Mouse (Mus musculus) spleen, embryonic (tissue): ENCODE measurements around the gene Naa35.

Experiments
- CTCF ChIA-PET: fragments of 350-600 bp; sonication (Branson Sonifier 250); formaldehyde crosslinking; loops from one replicate; lab custom pipeline; 2022; lab: Charles Lee

The Naa35 gene

DNA sequence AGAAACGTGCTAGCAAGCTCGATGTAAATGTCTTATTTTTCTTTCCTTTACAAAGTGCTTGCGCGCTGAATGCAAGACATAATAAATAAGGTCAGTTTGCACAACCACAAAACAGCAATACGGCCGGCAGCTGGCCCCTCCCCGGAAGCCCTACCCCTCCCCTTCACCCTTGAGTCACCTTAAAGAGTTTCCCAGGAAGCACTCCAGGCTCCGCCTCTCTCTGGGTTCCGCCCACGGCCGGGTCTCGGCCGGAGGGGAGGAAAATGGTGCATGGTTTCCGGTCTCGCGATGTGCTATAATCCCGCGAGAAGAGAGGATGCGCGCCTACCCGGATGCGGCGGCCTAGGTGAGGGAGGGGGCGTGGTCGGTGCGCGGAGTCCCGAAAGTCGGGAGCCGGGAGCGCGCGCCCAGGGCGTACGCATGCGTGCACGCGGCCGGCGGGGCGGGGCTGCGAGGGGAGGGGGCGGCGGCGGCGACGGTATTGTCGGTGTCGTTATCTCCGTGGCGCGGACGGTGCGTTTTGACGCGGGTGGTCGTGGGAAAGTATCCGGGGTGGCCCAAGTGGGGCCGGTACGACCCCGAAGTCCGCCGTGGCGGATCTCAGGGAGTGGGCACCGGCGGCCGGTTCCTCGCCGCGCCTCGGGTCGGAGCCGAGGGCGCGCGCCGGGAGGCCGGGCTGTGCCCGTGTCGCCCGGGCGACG is at the start of gene Naa35, which contains the start of gene Agtpbp1:
Gene Naa35, plus strand, starts transcription at position 313 of the 701 bp plus-strand sequence.
Gene Agtpbp1, minus strand, starts transcription at position 281 of the 701 bp plus-strand sequence.
- CTCF ChIA-PET = interaction anchor here (0.6 to 1.1 kb wide), 2 partner anchors 27 to 1489 kb away, joined by 3 to 4 read pairs; no protein-coding TSS in a partner anchor

DNA sequence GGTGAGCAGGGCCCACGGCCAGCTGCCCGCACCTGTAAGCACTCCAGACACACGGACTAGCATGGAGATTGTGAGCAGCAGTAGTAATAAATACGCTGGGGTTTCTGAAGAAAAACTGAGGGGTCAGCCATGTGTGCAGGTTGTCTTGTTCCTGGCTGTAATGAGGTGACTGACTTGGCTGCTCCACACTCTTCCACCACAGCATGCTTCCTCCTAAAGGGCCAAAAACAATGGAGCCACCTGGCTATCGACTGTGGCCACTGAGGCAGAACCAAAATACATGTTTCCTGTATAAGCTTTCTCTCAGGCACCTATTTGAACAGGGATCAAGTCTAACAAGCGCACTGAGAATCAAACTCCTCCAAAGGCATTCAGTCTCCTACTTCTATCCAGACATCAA is 49.3 kb upstream of the Naa35 start:
- CTCF ChIA-PET = interaction anchor here (0.6 kb wide), 1 partner anchor 61 kb away, joined by 5 read pairs; no protein-coding TSS in a partner anchor

DNA sequence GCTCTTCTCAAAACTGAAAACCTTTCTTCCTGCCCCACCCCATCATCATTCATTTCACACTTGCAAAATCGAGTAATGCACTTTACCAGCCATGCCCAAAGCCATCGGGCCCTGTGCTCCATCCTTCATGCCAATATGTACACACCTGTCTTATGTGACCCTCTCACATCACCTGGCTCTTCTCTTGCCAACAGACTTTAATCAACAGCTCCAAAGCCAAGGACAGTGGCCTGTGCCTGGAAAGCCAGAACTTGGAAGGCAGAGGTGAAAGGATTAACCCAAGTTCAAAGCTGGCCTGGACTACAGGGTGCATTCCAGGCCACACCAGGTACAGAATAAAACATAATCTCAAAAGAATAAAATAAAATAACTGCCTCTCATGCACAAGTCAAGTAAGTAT is 48.4 kb upstream of the Naa35 start:
- CTCF ChIA-PET = no interaction called here

DNA sequence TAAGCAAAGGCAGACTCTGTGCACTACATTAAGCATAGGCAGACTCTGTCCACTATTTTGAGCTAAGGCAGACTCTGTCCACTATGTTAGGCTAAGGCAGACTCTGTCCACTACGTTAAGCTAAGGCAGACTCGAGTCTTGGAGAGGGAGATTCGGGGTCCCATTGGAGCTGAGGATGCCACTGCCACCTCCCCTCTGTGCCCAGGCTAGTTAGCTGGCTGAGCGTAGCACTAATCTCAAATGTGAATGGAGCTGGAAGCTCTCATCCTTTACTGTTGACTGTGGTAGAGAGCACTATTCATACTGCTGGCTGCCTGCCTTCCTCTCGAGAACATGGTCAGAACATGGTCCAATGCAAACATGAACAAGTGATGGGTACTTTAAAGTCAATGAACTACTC is 46.4 kb upstream of the Naa35 start:
- CTCF ChIA-PET = interaction anchor here (0.7 kb wide), 1 partner anchor 41 kb away, joined by 8 read pairs; no protein-coding TSS in a partner anchor

DNA sequence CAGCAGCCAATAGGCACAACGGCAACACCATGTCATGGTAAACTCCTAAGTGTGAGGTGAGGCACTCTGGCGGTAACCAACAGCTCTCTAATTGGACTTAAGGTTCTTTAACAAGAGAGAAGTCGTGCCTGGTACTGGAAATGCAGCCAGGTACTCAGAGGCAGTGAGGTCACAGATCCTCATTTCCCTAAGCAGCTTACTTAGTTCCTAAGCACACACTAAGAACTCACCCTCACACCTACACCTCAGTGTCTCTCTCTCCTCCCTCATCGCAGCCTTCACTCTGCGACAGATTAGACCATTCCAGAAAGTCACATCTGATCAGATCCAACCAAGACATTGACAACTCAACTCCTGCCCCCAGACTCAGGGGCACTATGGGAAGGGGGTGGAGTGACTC is 45.0 kb upstream of the Naa35 start:
- CTCF ChIA-PET = no interaction called here

DNA sequence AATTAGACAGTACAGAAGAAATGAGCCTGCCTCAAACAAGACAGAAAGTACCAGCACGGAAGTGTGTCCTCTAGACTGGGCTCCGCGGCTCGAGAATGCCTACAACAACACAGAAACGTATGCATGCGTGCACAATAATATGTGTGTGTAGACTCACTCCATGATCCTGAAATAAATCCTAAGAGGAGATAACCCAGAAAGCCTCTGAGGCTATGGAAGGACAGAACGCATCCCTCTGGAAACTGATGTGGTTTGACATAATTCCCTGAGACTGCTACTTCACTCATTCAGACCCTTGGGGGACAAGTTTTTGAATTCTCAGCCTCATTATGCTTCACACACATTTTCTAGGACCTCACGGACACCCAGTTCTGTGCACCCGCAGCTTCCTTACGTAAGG is 42.6 kb upstream of the Naa35 start:
- CTCF ChIA-PET = no interaction called here

DNA sequence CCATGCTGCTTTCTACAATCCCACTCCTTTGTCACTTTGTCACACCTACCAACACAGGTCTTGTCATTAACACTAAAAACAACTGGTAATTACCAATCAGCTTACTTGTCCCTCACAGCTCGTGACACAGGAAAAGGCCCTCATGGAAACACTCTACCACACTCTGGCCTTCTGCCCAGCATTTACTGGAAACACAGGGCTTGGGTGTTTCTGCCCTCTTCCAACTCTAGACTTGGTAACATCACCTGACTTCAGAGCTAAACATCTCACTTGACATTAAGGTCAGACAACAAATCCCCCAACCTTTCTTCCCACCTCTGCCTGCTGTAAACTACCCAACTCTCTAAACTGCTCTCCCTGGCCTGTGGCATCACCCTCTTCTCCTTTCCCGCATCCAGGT is 38.0 kb upstream of the Naa35 start:
- CTCF ChIA-PET = interaction anchor here (0.6 kb wide), 1 partner anchor 1369 kb away, joined by 3 read pairs; no protein-coding TSS in a partner anchor

DNA sequence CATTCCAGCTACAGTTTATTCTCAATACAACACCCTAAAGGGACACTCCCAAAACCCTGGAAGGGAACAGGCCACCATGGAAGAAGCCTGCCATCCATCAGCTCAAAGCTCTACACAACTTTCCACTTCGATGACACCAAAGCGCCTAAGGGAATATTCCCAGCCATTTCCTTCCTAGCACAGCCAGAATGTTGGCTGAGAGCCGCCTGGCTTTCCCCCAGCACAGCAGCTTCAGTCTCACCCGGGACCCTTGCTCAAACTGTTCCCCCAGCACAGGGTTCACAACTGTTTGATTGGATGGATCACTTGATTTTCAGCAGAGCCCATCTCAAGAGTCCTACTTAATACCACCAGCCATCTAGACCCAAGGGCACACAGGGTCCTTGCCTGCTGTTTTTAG is 37.3 kb upstream of the Naa35 start:
- CTCF ChIA-PET = no interaction called here

DNA sequence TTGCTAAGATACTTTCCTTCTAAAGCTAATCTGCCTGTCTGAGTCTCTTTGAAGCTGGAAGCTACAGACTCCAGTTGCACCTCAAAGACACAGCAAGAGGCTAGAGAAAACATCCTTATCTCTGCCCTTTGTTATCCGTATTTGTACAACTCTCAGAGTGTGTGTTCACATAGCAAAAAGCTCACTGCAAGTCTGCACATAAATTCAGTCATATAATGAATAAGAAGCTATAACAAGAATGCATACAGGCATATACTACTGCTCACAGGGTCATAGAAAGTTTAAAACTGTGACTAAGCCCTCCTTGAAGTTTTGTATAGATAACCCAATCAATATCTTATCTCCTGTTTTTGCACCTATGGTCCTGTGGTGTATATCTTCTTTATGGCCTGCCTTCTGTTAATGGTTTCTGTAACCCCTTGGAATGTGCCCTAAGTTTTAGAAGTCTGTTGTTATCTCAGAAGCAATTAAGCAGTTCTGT is 35.7 kb upstream of the Naa35 start:
- CTCF ChIA-PET = no interaction called here

DNA sequence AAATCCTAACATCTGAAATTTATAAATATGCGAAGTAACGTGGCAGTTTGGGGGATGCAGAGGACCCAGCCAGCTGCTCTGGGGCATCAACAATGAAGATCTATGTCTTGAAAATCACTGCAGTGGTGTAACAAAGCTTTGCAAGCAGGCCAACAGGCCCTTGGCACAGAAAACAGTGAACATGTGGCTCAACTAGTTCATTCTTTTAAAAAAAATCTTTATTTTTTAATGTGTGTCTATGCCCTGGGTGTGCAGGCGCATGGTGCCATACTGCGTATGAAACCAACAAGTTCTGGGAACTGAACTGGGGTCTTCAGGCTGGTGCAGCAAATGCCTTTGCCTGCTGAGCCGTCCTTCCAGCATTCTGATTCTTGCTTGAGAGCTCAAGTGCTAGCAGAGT is 32.8 kb upstream of the Naa35 start:
- CTCF ChIA-PET = no interaction called here

DNA sequence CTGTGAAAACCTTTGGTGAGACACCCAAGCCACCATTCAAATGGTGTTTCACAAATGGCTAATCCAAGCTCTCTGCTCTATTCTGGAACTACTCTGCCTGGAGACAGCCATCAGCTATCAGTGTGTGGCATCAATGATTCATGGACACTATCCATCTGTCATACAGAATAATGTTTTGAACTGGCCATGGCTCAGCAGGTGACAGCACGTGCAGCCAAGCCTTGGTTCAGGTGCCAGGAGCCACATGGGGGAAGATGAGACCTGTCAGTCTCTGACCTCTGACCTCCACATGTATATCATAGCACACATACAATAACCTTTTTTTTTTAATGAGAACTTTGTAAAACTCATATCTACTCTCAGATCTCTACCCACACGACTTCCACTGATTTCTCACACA is 32.3 kb upstream of the Naa35 start:
- CTCF ChIA-PET = interaction anchor here (0.6 to 0.7 kb wide), 2 partner anchors 9 to 80 kb away, joined by 3 to 5 read pairs; no protein-coding TSS in a partner anchor

DNA sequence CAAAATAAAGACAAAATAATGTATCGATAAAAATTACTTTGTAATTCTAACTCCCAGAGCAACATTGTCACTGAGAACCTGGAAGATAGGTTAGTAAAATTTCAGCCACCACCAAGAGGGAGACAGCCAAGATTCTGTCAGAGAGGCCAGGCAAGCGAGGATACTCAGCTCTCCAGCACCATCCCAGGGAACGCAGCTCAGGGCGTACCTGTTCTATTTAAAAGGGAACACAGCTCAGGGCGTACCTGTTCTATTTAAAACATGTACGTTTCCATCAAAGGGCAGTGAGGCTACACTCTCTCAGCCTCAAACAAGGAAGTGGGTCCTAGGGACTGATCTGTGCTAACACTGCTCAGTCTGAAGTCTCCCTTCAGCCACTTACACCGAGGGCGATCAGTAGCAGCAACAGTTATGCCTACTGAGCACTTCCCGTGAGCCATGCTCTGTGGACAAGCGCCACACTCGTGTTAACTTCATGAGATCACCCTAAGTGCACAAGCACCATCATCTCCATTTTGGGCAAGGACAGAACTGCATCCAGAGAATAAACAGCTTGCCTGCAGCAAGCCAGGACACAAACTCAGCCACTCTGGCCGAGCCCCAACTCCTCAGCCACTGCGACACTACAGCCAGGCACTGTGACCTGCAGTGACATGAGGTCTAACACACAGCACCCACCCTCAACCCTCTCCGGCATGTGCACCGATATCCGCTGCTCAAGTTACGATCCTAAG is 30.1 kb upstream of the Naa35 start:
- CTCF ChIA-PET = no interaction called here

DNA sequence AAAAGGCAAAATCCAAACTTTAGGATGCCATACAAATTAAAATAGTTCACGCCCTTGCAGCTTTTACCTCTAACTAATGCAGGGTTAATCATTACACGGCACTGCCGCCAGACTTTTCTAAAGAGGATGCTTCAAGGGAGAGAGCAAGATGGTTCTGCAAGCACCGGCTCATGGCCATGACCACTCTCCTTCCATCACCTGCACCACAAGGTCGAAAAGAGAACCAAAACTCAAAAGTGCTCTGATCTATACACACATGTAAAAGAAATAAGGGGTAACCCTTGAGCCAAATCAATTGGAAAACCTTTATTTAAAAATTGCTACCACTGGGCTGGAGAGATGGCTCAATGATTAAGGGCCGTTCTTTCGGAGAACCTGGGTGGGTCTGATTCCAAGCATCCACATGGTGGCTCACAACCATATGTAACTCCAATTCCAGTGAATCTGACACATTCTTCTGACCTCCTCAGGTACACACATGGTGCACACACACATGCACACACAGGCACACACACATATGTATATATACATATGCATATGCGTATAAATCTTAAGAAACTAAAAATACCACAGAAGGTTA is 29.4 kb upstream of the Naa35 start:
- CTCF ChIA-PET = no interaction called here

DNA sequence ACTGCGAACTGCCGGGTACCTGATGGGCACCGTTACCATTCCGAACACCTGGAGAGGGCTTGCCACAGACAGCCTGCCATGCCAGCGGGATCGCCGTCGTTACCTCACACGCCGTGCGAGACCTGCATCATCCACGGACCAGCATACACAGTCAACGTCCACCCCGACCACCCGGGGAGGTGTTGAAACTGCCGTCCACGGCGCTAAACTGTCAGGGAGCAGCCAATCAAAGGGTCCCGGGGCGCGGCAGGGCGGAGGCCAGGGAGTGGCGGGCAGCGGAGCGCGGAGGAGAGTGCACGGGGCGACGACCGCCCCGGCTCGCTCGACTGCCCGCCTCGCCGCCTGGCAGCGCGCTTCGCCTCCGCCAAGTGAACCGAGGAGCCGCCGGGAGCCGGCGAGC is 28.4 kb upstream of the Naa35 start:
- CTCF ChIA-PET = no interaction called here

DNA sequence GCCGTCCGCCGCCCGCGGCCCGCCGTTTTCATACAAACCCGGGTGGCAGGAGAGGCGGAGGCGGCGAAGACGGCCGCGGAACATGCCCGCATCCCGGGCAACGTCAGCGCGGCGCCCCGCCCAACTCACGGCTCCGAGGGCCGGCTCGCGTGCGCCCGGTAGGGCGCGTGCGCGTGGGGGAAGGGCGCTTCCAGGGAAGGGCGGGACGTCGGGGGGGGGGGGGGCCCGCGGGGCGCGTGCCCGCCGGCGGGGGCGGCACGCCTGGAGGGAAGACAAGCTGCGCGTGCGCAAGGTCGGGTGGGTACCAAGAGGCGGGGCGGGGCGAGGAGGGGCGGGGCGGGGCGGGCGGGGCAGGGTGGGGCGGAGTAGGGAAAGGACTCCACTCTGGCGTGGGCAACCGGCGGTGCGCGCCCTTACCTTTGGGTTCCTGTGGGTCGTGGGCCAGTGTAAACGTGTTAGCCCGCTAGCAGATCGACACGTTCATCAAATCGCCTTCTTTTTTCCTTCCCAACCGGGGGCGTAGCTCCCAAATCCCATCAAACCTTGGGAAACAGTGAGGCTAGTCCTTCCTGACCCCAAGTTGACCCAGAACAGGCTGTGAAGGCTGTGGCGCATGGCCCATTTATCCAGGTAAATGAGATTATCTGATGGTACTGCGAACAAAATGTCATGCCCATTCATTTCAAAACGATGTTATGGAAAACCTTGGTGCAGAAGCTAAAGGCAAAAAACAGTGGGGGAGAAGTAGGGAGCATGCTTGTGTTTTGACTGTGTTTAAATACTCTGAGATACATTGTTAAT is 27.7 kb upstream of the Naa35 start:
- CTCF ChIA-PET = interaction anchor here (1.3 kb wide), 1 partner anchor 27 kb away, joined by 4 read pairs; no protein-coding TSS in a partner anchor

DNA sequence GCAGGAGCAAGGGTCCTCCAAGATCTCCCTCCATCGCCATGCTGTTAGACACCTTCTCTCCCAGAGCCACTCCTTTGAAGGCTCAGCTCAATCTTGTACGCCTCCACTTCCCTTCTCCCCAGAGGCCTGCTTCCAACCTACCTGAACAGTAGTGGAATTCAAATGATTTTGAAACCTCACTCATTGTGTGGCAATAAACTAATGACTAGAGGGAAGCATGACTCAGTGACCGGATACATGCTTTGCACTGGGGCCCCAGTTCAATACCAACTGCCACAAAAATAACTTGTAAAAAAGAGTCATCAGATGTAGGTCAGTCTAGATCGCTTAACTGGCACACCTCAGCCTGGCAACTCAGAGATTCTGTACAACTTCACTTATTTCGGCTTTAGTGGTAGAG is 26.3 kb upstream of the Naa35 start:
- CTCF ChIA-PET = no interaction called here

DNA sequence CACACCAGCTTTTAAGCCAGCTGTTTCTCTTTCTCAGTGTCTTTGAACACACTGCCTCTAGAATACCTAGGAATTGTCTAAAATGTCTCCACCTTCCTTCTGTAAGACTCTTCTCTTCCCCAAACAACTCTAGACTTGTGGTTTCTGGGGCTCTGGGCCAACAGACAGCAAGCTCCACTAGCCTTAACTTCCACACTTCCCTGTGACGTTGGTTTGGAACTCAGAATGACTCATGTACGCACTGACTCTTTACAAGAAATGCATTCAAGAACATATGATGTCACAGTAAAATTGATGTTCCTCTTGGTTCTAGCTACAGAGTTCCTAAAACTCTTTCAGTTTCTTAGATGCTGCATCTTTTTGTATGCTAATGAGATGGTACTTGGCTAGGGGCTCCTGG is 22.6 kb upstream of the Naa35 start:
- CTCF ChIA-PET = no interaction called here

DNA sequence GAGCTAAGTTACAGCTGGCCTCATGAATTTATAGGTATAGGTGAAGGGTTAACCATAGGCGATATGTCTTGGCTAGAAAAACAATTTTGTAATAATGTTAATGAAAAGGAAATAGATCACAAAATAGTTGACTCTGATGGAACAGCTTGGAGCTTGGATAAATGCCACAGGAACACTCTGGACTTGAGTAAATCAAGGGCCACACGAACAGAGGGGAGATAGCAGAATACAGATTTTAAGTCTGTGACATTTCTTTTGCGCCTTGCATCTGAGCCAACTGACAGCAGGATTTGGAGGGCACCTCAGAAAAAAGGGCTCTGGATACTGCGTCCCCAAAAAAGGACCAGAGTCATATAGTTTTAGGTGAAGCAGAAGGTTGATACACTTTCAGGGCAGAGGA is 20.6 kb upstream of the Naa35 start:
- CTCF ChIA-PET = no interaction called here

DNA sequence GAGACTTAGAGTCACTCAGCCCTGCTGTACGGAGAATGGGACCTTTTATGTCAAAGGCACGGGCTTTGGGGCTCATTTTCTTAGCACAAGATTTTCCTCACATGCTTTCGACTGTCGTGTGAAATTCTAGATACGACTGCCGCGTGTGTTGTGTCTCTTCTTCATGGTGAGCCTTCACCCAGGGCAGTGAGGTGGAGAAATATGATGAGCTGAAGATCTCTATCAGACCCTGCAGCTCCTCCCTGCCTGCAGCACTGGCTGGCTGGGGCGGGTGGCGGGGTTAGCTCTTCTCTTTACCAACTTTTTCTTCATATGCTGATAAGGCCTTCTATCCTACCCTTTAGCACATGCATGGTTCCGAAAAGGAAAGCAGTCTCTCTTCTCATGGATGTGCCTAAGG is 20.1 kb upstream of the Naa35 start:
- CTCF ChIA-PET = no interaction called here

DNA sequence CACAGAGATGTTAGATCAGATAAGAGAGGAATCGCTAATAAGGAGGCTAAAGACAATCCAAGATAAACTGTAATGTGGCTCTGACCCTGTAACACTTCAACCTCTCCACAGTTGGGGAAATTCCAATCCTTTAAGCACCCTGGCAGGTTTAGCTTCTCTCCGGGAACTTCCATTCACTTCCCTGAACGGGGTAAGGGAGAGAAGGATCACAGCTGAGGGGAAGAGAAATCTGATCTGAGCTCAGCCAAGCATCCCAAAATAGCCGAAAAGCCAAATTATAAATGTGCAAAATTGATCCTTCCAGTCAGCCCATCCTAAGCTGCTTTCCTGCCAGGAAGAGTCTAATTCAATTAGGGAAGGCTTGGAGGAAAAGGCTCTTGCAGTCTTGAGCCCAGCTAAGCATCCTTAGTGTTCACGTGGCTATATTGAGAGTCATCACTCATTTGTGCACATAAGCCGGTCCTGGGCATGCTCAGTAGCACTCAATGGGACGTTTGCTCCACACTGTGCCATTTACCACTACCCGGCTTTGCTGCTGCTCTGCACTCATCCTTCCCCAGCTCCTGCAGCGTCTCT is 19.0 kb upstream of the Naa35 start:
- CTCF ChIA-PET = no interaction called here

DNA sequence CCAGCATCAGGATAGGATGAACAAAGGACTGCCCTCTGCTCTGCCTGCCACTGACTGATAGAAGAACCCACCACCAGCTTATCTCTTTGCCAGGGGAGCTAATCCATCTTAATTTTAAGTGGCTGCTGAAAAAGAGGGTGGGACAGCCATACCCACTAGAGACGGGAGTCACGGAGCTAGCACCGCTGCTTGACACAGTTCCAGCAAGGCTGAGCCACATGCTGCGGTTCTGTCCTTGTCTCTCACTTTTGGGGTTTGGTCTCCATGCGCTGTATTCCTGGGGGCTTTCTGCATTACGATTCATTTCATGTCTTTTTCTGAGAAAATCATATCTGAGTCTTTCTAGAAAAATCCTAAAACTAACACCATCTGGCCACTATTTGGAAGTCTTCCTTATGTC is 14.0 kb upstream of the Naa35 start:
- CTCF ChIA-PET = no interaction called here
